Comparison of ENCODE assay signal across 8 mouse cellular contexts in the genomic region with DNA sequence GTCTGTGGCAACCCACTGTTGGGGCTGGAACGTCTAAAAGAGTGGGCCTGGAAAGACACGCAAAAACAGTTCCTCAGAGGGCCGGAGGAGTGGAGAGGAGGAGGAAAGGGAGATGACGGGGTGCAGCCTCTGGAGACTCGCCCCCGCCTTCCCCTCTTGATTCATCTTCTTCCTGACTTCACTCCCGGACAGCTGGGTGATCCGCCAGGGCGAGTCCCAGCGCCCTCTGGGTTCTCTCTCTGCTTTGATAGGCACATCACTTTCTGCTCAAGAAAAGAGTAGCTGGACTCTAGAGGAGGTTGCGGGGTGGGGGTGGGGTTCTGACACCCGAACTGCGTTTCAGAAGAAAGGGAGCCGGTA. TPM values are rescaled to one million over a fixed set of nuclear protein-coding genes. Genes with fewer than 3 reads are reported as not detected.
DNase-seq lines count a peak whose midpoint lies in the region; ATAC-seq and TF ChIP-seq lines count a peak whose summit lies in the region.

No protein-coding gene starts in this region.

- H3K36me3 ChIP-seq in embryonic facial prominence, embryonic 12.5 days = peaks cover 3% of the 10 kb centered on the region; the same call in 1 of the 2 replicates
- peaks cover 10% of the 10 kb centered on the region for H3K36me3 ChIP-seq in heart, embryonic 10.5 days
- 0 out of 2 replicates have a peak, but pooled peaks cover 8% of the 10 kb centered on the region for H3K36me3 ChIP-seq in liver, embryonic 13.5 days
- no peaks in the 10 kb centered on the region for H3K36me3 ChIP-seq in myocyte (ENCODE audit: control insufficient read depth, insufficient read depth)

- peak overlapping the region; percentile 42 for H3ac ChIP-seq in myocyte (ENCODE audit: control insufficient read depth, insufficient read length)

- no peaks in the 10 kb centered on the region for H3K27me3 ChIP-seq in embryonic facial prominence, embryonic 12.5 days
- H3K27me3 ChIP-seq in heart, embryonic 10.5 days (ENCODE audit: insufficient read depth, poor library complexity, severe bottlenecking) = no peaks in the 10 kb centered on the region
- H3K27me3 ChIP-seq in liver, embryonic 13.5 days = no peaks in the 10 kb centered on the region
- H3K27me3 ChIP-seq in myocyte (ENCODE audit: control insufficient read depth, insufficient read depth, insufficient read length) = no peaks in the 10 kb centered on the region

- 0% methylated on average over 14 of the region's 14 CpGs for WGBS in embryonic facial prominence, embryonic 12.5 days
- WGBS in heart, embryonic 10.5 days = 0% methylated on average over 14 of the region's 14 CpGs
- WGBS in liver, embryonic 13.5 days (ENCODE audit: insufficient replicate concordance) = 2% methylated on average over 14 of the region's 14 CpGs

- peak overlapping the region; percentile 66 for H3K9ac ChIP-seq in embryonic facial prominence, embryonic 12.5 days
- peak overlapping the region; percentile 94 for H3K9ac ChIP-seq in liver, embryonic 13.5 days

- no peak for TF ChIP-seq POLR2A in myocyte (IDR thresholded peaks at IDR 0.05; ENCODE audit: insufficient read length, low read depth)

- H3K9me3 ChIP-seq in embryonic facial prominence, embryonic 12.5 days = no peaks in the 10 kb centered on the region
- no peaks in the 10 kb centered on the region for H3K9me3 ChIP-seq in heart, embryonic 10.5 days
- no peaks in the 10 kb centered on the region for H3K9me3 ChIP-seq in liver, embryonic 13.5 days (replicated peaks)

- peak overlapping the region; percentile 85 for H3K27ac ChIP-seq in embryonic facial prominence, embryonic 12.5 days
- peak overlapping the region; percentile 93 for H3K27ac ChIP-seq in heart, embryonic 10.5 days
- H3K27ac ChIP-seq in liver, embryonic 13.5 days = peak overlapping the region; percentile 88

- H3K4me3 ChIP-seq in embryonic facial prominence, embryonic 12.5 days = peak overlapping the region; percentile 77
- H3K4me3 ChIP-seq in heart, embryonic 10.5 days = peak overlapping the region; percentile 89
- H3K4me3 ChIP-seq in liver, embryonic 13.5 days (replicated peaks) = peak overlapping the region; percentile 93
- H3K4me3 ChIP-seq in myocyte = peak overlapping the region; percentile 91

- H3K79me2 ChIP-seq in myocyte (ENCODE audit: control insufficient read depth, insufficient read depth) = peaks cover 53% of the 10 kb centered on the region

- peaks cover 11% of the 10 kb centered on the region for H3K4me1 ChIP-seq in embryonic facial prominence, embryonic 12.5 days
- H3K4me1 ChIP-seq in heart, embryonic 10.5 days = peaks cover 45% of the 10 kb centered on the region
- peaks cover 59% of the 10 kb centered on the region for H3K4me1 ChIP-seq in liver, embryonic 13.5 days (replicated peaks)

- peak; percentile 50 to 63 for DNase-seq in left cerebral cortex, adult 18-20 months (ENCODE audit: low spot score in 2 of 2)
- no peak for DNase-seq in left cerebral cortex, adult 11 months (ENCODE audit: low spot score)
- peak; percentile 85 for DNase-seq in heart, embryonic 10.5 days (ENCODE audit: low spot score)
- peak; percentile 46 for DNase-seq in kidney, adult 9 months
- DNase-seq in liver, embryonic 13.5 days = peak; percentile 59
- peak; percentile 64 to 83 for DNase-seq in spleen, postnatal 4 days (ENCODE audit: low spot score in 2 of 2)

- H3K4me2 ChIP-seq in embryonic facial prominence, embryonic 12.5 days (replicated peaks) = peak overlapping the region; percentile 69
- peak overlapping the region; percentile 91 for H3K4me2 ChIP-seq in liver, embryonic 13.5 days
- H3K4me2 ChIP-seq in myocyte (ENCODE audit: low read depth) = peak overlapping the region; percentile 88

- ATAC-seq in embryonic facial prominence, embryonic 12.5 days (ENCODE audit: insufficient number of reproducible peaks, insufficient read depth, low FRiP score, low TSS enrichment) = no peak
- ATAC-seq in liver, embryonic 13.5 days (ENCODE audit: low read depth) = no peak

TF ChIP-seq in myocyte, 11 proteins besides CTCF, POLR2A, EP300 and RAD21:
- TF ChIP-seq MYOD1 (IDR thresholded peaks at IDR 0.05; ENCODE audit: control insufficient read depth in 1 of 3, insufficient read length in 2 of 3, low read depth in 2 of 3) (peak in 1 of 3 experiments; percentile 66), SRF (IDR thresholded peaks at IDR 0.05; ENCODE audit: control insufficient read depth, insufficient read length, low read depth) (no peak), TCF3 (IDR thresholded peaks at IDR 0.05; ENCODE audit: insufficient read length, low read depth) (no peak), MYOG (IDR thresholded peaks at IDR 0.05; ENCODE audit: control insufficient read depth in 1 of 3, insufficient read depth in 1 of 3, insufficient read length in 2 of 3, low read depth in 2 of 3) (peak in 2 of 3 experiments; percentile 53 to 69), MAX (IDR thresholded peaks at IDR 0.05; ENCODE audit: low read depth) (no peak)

RNA-seq across cellular contexts. Expression of a gene that starts 0.4 kb away (rescaled TPM):
- 10 to 100 TPM; 12.8 to 17.8 TPM for total RNA-seq in left cerebral cortex, adult 18-20 months (2021)
- polyA plus RNA-seq in embryonic facial prominence, embryonic 12.5 days (2016; fragmentation: Nextera tagmentation; extraction: Ambion mirVana) = 54.6 and 60.4 TPM in 2 replicates
- polyA plus RNA-seq in heart, embryonic 10.5 days (2016; fragmentation: Nextera tagmentation; extraction: Ambion mirVana) = 82.8 and 103 TPM in 2 replicates
- 57.4 and 61.4 TPM in 2 replicates for polyA plus RNA-seq in liver, embryonic 13.5 days (2015; fragmentation: Nextera tagmentation; extraction: Ambion mirVana)
- 13.2 TPM for polyA plus RNA-seq in myocyte (2012; fragmentation: generic; extraction: Trizol)

RNA-seq across cellular contexts. Expression of a gene that starts 0.6 kb away (rescaled TPM):
- 10 to 100 TPM; 30.1 to 30.9 TPM for total RNA-seq in left cerebral cortex, adult 18-20 months (2021)
- polyA plus RNA-seq in embryonic facial prominence, embryonic 12.5 days (2016; fragmentation: Nextera tagmentation; extraction: Ambion mirVana) = 32.8 and 34.0 TPM in 2 replicates
- 23.0 and 26.7 TPM in 2 replicates for polyA plus RNA-seq in heart, embryonic 10.5 days (2016; fragmentation: Nextera tagmentation; extraction: Ambion mirVana)
- 6.8 and 7.3 TPM in 2 replicates for polyA plus RNA-seq in liver, embryonic 13.5 days (2015; fragmentation: Nextera tagmentation; extraction: Ambion mirVana)
- polyA plus RNA-seq in myocyte (2012; fragmentation: generic; extraction: Trizol) = 39.6 TPM
